In the genomic region with DNA sequence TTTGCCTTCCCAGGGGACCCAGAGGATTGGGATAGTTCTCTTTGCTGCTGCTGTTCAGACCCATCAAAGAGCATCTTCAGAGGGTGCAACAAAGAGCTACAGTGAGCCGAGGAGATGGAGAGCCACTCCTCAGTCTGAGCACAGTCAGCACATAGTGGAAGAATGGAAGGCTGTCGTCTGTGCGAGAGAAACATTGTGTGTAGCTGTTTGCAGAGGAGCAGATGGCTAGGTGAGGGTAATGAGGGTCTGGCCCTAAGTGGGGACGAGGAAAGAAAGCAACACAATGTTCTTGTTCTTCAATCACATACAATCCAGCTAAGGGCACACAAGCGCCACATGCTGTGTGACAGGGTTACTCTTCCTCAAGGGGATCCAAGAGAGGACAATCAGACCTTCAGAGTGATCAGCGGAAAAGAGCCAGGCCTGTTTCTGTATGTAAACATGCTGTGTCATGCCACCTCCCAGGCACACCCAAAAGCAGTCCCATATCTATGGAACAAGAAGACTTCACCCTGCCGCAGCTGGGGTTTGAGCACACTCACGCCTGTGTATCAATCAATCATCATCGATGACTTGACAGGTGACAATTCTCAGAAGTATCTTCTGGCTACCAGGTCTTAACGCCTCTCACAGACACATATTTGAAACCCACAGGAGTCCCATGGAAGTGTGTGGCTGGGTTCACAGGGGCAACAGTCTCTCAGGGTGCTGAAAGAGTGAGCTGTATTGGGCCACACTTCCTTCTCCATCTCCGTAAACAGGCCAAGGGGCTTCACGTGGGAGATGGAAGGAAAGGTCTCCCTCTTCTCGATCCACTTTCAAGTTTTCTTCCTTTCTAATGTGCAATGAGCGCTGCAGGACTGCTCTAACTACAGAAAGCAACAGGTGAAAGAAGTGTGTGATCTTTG, we compare ENCODE assay signal across 11 mouse cellular contexts. TPM values are rescaled to one million over a fixed set of nuclear protein-coding genes. Genes with fewer than 3 reads are reported as not detected.
A peak's percentile ranks its signal among the peaks of the same experiment; 100 is the strongest.
DNase-seq lines count a peak whose midpoint lies in the region; ATAC-seq and TF ChIP-seq lines count a peak whose summit lies in the region.
"Had no signal": no experiment of that assay in that cellular context is flagged by ENCODE, and none has a peak within 500 bp of the region (broad histone marks: within the 10 kb centered on the region; RNA-seq: fewer than 3 reads in every experiment).

No protein-coding gene starts in this region.

- no peaks in the 10 kb centered on the region for H3K9me3 ChIP-seq in heart, embryonic 13.5 days
- H3K9me3 ChIP-seq in midbrain, embryonic 15.5 days = no peaks in the 10 kb centered on the region
- no peaks in the 10 kb centered on the region for H3K9me3 ChIP-seq in midbrain, embryonic 16.5 days (replicated peaks; ENCODE audit: control insufficient read depth, low read length, poor library complexity, severe bottlenecking)
- H3K9me3 ChIP-seq in forebrain, embryonic 16.5 days (ENCODE audit: control insufficient read depth, low read length) = no peaks in the 10 kb centered on the region
- no peaks in the 10 kb centered on the region for H3K9me3 ChIP-seq in stomach, postnatal 0 days (ENCODE audit: control insufficient read depth, low read length)
- H3K9me3 ChIP-seq: neural tube, embryonic 15.5 days had no signal

- H3K4me1 ChIP-seq in heart, embryonic 13.5 days = peaks cover 59% of the 10 kb centered on the region
- peaks cover 34% of the 10 kb centered on the region for H3K4me1 ChIP-seq in midbrain, embryonic 15.5 days
- peaks cover 25% of the 10 kb centered on the region for H3K4me1 ChIP-seq in midbrain, embryonic 16.5 days (ENCODE audit: control insufficient read depth, insufficient read depth, low read length)
- H3K4me1 ChIP-seq in forebrain, embryonic 16.5 days (replicated peaks; ENCODE audit: control insufficient read depth, insufficient read depth, low read length) = peaks cover 46% of the 10 kb centered on the region
- peaks cover 14% of the 10 kb centered on the region for H3K4me1 ChIP-seq in stomach, postnatal 0 days (replicated peaks; ENCODE audit: control insufficient read depth, insufficient read depth)

- TF ChIP-seq CTCF in stomach, postnatal 0 days (IDR thresholded peaks at IDR 0.05; ENCODE audit: low read depth) = no peak

- no peak overlapping the region for H3K4me3 ChIP-seq in heart, embryonic 13.5 days
- H3K4me3 ChIP-seq in midbrain, embryonic 15.5 days = no peak overlapping the region
- no peak overlapping the region for H3K4me3 ChIP-seq in midbrain, embryonic 16.5 days (ENCODE audit: low read depth, low read length)
- H3K4me3 ChIP-seq in forebrain, embryonic 16.5 days (replicated peaks; ENCODE audit: low read length) = no peak overlapping the region
- H3K4me3 ChIP-seq in stomach, postnatal 0 days (ENCODE audit: low read depth, low read length) = no peak overlapping the region
- H3K4me3 ChIP-seq: neural tube, embryonic 15.5 days had no signal

- WGBS in heart, embryonic 13.5 days = 71% methylated on average over 14 of the region's 14 CpGs
- WGBS in midbrain, embryonic 15.5 days = 79% methylated on average over 14 of the region's 14 CpGs
- 78% methylated on average over 14 of the region's 14 CpGs for WGBS in midbrain, embryonic 16.5 days
- 69% methylated on average over 14 of the region's 14 CpGs for WGBS in forebrain, embryonic 16.5 days
- 85% methylated on average over 14 of the region's 14 CpGs for WGBS in stomach, postnatal 0 days

- H3K27me3 ChIP-seq in heart, embryonic 13.5 days (replicated peaks) = no peaks in the 10 kb centered on the region
- H3K27me3 ChIP-seq in midbrain, embryonic 15.5 days (replicated peaks) = no peaks in the 10 kb centered on the region
- H3K27me3 ChIP-seq in midbrain, embryonic 16.5 days (ENCODE audit: control insufficient read depth, insufficient read depth, low read depth, low read length) = no peaks in the 10 kb centered on the region
- no peaks in the 10 kb centered on the region for H3K27me3 ChIP-seq in forebrain, embryonic 16.5 days (replicated peaks; ENCODE audit: control insufficient read depth, insufficient read depth, low read length)
- no peaks in the 10 kb centered on the region for H3K27me3 ChIP-seq in stomach, postnatal 0 days (ENCODE audit: control insufficient read depth, insufficient read depth, low read length)
- H3K27me3 ChIP-seq: neural tube, embryonic 15.5 days had no signal

- peak; percentile 45; the same call in 1 of the 2 replicates for ATAC-seq in heart, embryonic 13.5 days (ENCODE audit: extremely low read depth, insufficient number of reproducible peaks, low FRiP score, low TSS enrichment)
- no peak for ATAC-seq in midbrain, embryonic 15.5 days (replicated peaks)
- ATAC-seq in midbrain, embryonic 16.5 days = no peak
- ATAC-seq in forebrain, embryonic 16.5 days = no peak
- ATAC-seq in stomach, postnatal 0 days (ENCODE audit: low FRiP score, low TSS enrichment) = peak; percentile 32; the same call in 1 of the 2 replicates
- ATAC-seq: hindbrain, embryonic 16.5 days had no signal

- H3K9ac ChIP-seq in heart, embryonic 13.5 days = no peak overlapping the region
- H3K9ac ChIP-seq in midbrain, embryonic 15.5 days = no peak overlapping the region
- H3K9ac ChIP-seq in midbrain, embryonic 16.5 days (ENCODE audit: low read depth, low read length) = no peak overlapping the region
- H3K9ac ChIP-seq in forebrain, embryonic 16.5 days (replicated peaks; ENCODE audit: low read depth, low read length) = no peak overlapping the region
- H3K9ac ChIP-seq in stomach, postnatal 0 days (ENCODE audit: low read length) = no peak overlapping the region
- H3K9ac ChIP-seq: neural tube, embryonic 15.5 days had no signal

- H3K27ac ChIP-seq in heart, embryonic 13.5 days (replicated peaks) = peak overlapping the region; percentile 48; the same call in 1 of the 2 replicates
- H3K27ac ChIP-seq in midbrain, embryonic 15.5 days = peak overlapping the region; percentile 21; the same call in 1 of the 2 replicates
- H3K27ac ChIP-seq in midbrain, embryonic 16.5 days (ENCODE audit: low read length) = no peak overlapping the region
- 0 out of 2 replicates have a peak overlapping the region, but pooled peaks have one; percentile 9 for H3K27ac ChIP-seq in forebrain, embryonic 16.5 days (ENCODE audit: low read length)
- H3K27ac ChIP-seq in stomach, postnatal 0 days (replicated peaks) = no peak overlapping the region
- H3K27ac ChIP-seq: neural tube, embryonic 15.5 days had no signal

- DNase-seq in heart, postnatal 25 days (ENCODE audit: low spot score) = no peak
- DNase-seq in stomach, postnatal 0 days (ENCODE audit: low spot score) = no peak
- DNase-seq in retina, postnatal 1 day = no peak
- DNase-seq in urinary bladder, adult 18-20 months (ENCODE audit: low spot score in 2 of 2) = no peak
- DNase-seq: cerebellum, adult 9-10 months had no signal

- no peak overlapping the region for H3K4me2 ChIP-seq in heart, embryonic 13.5 days
- no peak overlapping the region for H3K4me2 ChIP-seq in midbrain, embryonic 15.5 days
- H3K4me2 ChIP-seq in midbrain, embryonic 16.5 days (ENCODE audit: low read length) = no peak overlapping the region
- no peak overlapping the region for H3K4me2 ChIP-seq in forebrain, embryonic 16.5 days (ENCODE audit: low read length)
- H3K4me2 ChIP-seq in stomach, postnatal 0 days (replicated peaks; ENCODE audit: low read depth) = no peak overlapping the region
- H3K4me2 ChIP-seq: neural tube, embryonic 15.5 days had no signal

- TF ChIP-seq EP300 in stomach, postnatal 0 days (optimal IDR thresholded peaks at IDR 0.05) = no peak

- peaks cover 60% of the 10 kb centered on the region for H3K36me3 ChIP-seq in heart, embryonic 13.5 days
- peaks cover 20% of the 10 kb centered on the region; the same call in 1 of the 2 replicates for H3K36me3 ChIP-seq in midbrain, embryonic 15.5 days (replicated peaks)
- peaks cover 22% of the 10 kb centered on the region for H3K36me3 ChIP-seq in midbrain, embryonic 16.5 days (ENCODE audit: control insufficient read depth, insufficient read depth, low read length)
- H3K36me3 ChIP-seq in forebrain, embryonic 16.5 days (ENCODE audit: control insufficient read depth, insufficient read depth) = peaks cover 18% of the 10 kb centered on the region; the same call in 1 of the 2 replicates
- H3K36me3 ChIP-seq in stomach, postnatal 0 days (ENCODE audit: control insufficient read depth, insufficient read depth, low read length) = peaks cover 14% of the 10 kb centered on the region; the same call in 1 of the 2 replicates

- intact Hi-C loops in heart, postnatal 25 days (cut with DNase I) = no loop called here

RNA-seq across cellular contexts. Expression of a gene that starts 19.8 kb away (rescaled TPM):
- polyA plus RNA-seq in heart, embryonic 13.5 days (2015; fragmentation: Nextera tagmentation; extraction: Ambion mirVana) = 35.8 and 36.3 TPM in 2 replicates
- 1 to 10 TPM; 8.7 to 9.8 TPM for total RNA-seq in heart, postnatal 25 days (2021)
- 45.0 and 45.6 TPM in 2 replicates for polyA plus RNA-seq in midbrain, embryonic 15.5 days (2015; fragmentation: Nextera tagmentation; extraction: Ambion mirVana)
- 44.5 and 45.1 TPM in 2 replicates for polyA plus RNA-seq in midbrain, embryonic 16.5 days (2015; fragmentation: Nextera tagmentation; extraction: Ambion mirVana)
- polyA plus RNA-seq in forebrain, embryonic 16.5 days (2015; fragmentation: Nextera tagmentation; extraction: Ambion mirVana) = 49.0 and 52.7 TPM in 2 replicates
- 17.2 and 18.7 TPM in 2 replicates for polyA plus RNA-seq in stomach, postnatal 0 days (2015; fragmentation: Nextera tagmentation; extraction: Ambion mirVana)

Comparison
In these comparisons a context has a peak if more than half of its experiments do, and no peak if none do; other contexts are left out.
1. H3K27ac ChIP-seq: peak in heart, embryonic 13.5 days (single experiment), midbrain, embryonic 15.5 days (single experiment) and forebrain, embryonic 16.5 days (single experiment); none in midbrain, embryonic 16.5 days (single experiment) and stomach, postnatal 0 days (single experiment).
2. ATAC-seq: peak in heart, embryonic 13.5 days (single experiment) and stomach, postnatal 0 days (single experiment); none in midbrain, embryonic 15.5 days (single experiment), midbrain, embryonic 16.5 days (single experiment) and forebrain, embryonic 16.5 days (single experiment).